Mouse (Mus musculus) lung, postnatal 0 days (tissue): Measurements from ENCODE around the gene Braf. TPM values are rescaled to one million over a fixed set of nuclear protein-coding genes. Genes with fewer than 3 reads are reported as not detected.

ENCODE experiments used
- ATAC-seq: fragments of 200-750 bp; cut with Nextera tagmentation; 2 replicates; pipeline ENCODE4 v1.8.0; 2017; ENCODE audit warnings: moderate library complexity
- DNase-seq: peaks from one replicate; pipeline ENCODE4 v3.0.0-alpha.2; 2016; ENCODE audit warnings: low spot score
- H3K27ac ChIP-seq: fragments of 300-500 bp; sonication (generic); 2 replicates; pipeline ENCODE4 v1.5.1; 2014; ENCODE audit warnings: antibody characterized with exemption, mild to moderate bottlenecking, low read length, mixed read lengths
- H3K27me3 ChIP-seq: fragments of 300-500 bp; sonication (generic); replicated peaks from 2 replicates; pipeline ENCODE4 v1.6.1; 2014; ENCODE audit warnings: low read length, mixed read lengths; ENCODE audit not compliant: insufficient read depth
- H3K36me3 ChIP-seq: fragments of 300-500 bp; sonication (generic); 2 replicates; pipeline ENCODE4 v1.6.1; 2014; ENCODE audit warnings: low read length, mixed read lengths; ENCODE audit not compliant: insufficient read depth
- H3K4me1 ChIP-seq: fragments of 300-500 bp; sonication (generic); 2 replicates; pipeline ENCODE4 v1.6.1; 2014; ENCODE audit warnings: antibody characterized with exemption, low read depth, low read length, mixed read lengths; ENCODE audit not compliant: insufficient read depth
- H3K4me2 ChIP-seq: fragments of 300-500 bp; sonication (generic); replicated peaks from 2 replicates; pipeline ENCODE4 v1.6.1; 2014; ENCODE audit warnings: low read depth, mild to moderate bottlenecking, low read length, moderate library complexity, mixed read lengths
- H3K4me3 ChIP-seq: fragments of 300-500 bp; sonication (generic); 2 replicates; pipeline ENCODE4 v1.5.1; 2014; ENCODE audit warnings: low read depth, low read length
- H3K9ac ChIP-seq: fragments of 300-500 bp; sonication (generic); replicated peaks from 2 replicates; pipeline ENCODE4 v1.6.1; 2014; ENCODE audit warnings: low read depth, mild to moderate bottlenecking
- H3K9me3 ChIP-seq: fragments of 300-500 bp; sonication (generic); 2 replicates; pipeline ENCODE4 v1.6.1; 2016; ENCODE audit warnings: low read length, mixed read lengths
- CTCF ChIP-seq: IDR thresholded peaks from 2 replicates; pipeline ENCODE4 v1.5.1; 2016; ENCODE audit warnings: antibody characterized with exemption, mild to moderate bottlenecking
- EP300 ChIP-seq: IDR thresholded peaks from 2 replicates; pipeline ENCODE4 v1.6.1; 2016; ENCODE audit warnings: antibody characterized with exemption, mild to moderate bottlenecking, control low read depth
- WGBS: fragments of 180-500 bp; shearing (Covaris S2); extraction: QIAGEN DNeasy Blood & Tissue Kit; methylation state at CpG from one replicate; pipeline ENCODE4 v1.1.7; 2014; 5-methylcytosine and 5-hydroxymethylcytosine counted together
- polyA plus RNA-seq: library from polyadenylated mRNA; unstranded; fragments of >200 nt; fragmentation: Nextera tagmentation; extraction: Ambion mirVana; gene quantifications from 2 replicates; pipeline ENCODE4 v1.2.1, GENCODE M21; 2015

Braf gene
- polyA plus RNA-seq, 1 experiment from 2014 or later = 8.1 TPM

DNA sequence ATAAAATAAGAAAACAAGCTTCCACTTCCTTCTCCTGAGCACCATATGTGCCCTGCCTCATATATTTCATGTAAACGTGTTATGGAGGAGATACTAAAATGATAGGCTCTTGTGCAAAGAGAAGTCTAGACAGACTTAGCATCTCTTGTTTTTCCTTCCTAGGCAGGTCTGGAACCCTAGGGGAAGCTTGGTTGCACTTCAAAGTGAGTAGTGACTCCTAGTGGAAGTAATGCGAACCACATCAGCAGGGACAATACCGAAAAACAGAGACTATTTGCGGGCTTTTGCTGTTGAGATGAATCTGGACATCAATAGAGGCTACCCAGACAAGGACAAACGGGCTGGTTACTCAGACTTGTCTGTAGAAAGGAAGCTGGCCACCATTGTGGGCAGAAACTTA, 157.7 kb downstream of the Braf start:
- no peaks in the 10 kb centered on the region for H3K9me3 ChIP-seq
- no peaks in the 10 kb centered on the region for H3K27me3 ChIP-seq
- TF ChIP-seq EP300 (no peak), CTCF (peak; percentile 92)
- 13% methylated on average over 5 of the region's 5 CpGs for WGBS
- H3K4me1 ChIP-seq = no peaks in the 10 kb centered on the region
- no peaks in the 10 kb centered on the region for H3K36me3 ChIP-seq
- H3K9ac ChIP-seq = no peak overlapping the region
- peak; percentile 31; the same call in 1 of the 2 replicates for ATAC-seq
- H3K4me2 ChIP-seq = no peak overlapping the region
- H3K27ac ChIP-seq = no peak overlapping the region
- H3K4me3 ChIP-seq = no peak overlapping the region
- peak; percentile 72 for DNase-seq

DNA sequence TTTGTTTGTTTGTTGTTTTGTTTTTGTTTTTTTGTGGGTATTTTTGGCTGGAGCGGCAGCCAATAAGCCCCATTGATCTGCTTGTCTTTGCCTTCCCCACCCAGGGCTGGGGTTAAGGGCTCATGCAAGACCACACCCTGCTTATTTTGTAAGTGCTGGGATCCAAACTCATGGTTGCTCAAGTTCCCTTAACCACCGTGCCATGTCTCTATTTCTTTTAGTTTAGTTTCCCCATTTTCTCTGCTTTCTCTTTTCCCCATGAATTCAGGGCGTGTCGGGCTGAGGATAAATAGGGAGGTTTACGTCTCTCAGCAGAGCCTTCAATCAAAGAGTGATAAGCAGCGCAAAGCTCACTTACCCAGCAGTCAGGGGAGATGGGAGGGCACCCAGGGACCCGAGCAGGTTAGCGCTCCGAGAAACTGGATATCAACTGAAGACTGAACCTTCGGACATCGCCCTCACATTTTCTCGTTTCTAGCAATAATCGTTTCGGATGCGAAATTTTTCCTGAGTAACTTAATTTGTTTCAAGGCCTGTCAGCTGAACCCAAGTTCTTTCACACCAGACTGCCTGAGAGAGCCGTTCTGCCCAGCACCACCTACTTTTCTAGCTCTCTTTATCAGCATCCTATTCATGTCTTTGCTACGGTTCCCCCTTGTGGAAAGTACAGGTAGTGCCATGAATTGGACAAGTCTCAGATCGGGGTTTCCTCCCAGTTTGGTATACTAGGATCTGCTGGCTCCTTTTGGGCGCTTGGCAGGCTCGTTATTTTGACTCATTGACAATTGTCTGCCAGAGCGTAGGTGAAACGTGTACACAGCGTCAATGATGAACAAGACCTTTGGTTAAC, 162.9 kb downstream of the Braf start:
- no peaks in the 10 kb centered on the region for H3K9me3 ChIP-seq
- H3K4me2 ChIP-seq = peak overlapping the region; percentile 25
- H3K9ac ChIP-seq = no peak overlapping the region
- ATAC-seq = peak; percentile 65
- no peak overlapping the region for H3K27ac ChIP-seq
- WGBS = 12% methylated on average over 23 of the region's 23 CpGs
- TF ChIP-seq CTCF (peak; percentile 94), EP300 (0 out of 2 replicates have a peak, but pooled peaks have one; percentile 16)
- H3K4me3 ChIP-seq = no peak overlapping the region
- no peaks in the 10 kb centered on the region for H3K27me3 ChIP-seq
- peak; percentile 94 for DNase-seq
- H3K36me3 ChIP-seq = no peaks in the 10 kb centered on the region
- peaks cover 8% of the 10 kb centered on the region; the same call in 1 of the 2 replicates for H3K4me1 ChIP-seq

DNA sequence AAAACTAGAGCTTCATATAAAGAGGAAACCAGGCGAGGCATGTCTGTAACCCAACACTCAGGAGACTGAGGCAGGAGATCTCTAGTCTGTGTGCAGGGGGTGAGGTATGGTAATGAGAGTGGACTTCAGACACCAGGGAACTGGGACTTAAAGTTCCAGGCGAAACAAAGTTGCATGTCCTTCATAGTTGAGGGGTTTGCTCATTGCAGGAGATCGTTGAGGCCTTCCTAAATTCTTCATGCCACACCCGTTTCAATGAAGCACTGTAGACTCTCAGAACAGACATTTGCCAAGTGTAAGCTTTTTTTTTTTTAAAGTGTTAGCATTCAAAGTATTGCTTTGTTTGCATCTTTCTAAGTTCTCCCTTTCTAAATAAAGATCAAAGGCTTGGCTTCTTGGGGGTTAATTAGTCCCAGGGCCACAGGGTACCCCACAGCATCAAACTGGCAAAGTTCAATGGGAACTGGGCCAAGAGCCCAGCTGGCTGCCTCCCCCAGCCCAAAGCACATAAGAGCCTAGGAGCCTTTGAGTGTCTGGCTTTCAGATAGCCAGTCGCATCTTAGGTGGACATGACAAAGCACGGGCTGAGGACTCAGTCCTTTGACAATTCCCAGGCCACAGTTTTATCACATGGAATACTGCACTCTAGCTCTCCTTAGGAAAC, 165.9 kb downstream of the Braf start:
- Histone ChIP-seq H3K4me1 (peaks cover 11% of the 10 kb centered on the region; the same call in 1 of the 2 replicates), H3K4me3 (no peak overlapping the region), H3K27ac (peak overlapping the region; percentile 14; the same call in 1 of the 2 replicates), H3K27me3 (no peaks in the 10 kb centered on the region), H3K9me3 (no peaks in the 10 kb centered on the region), H3K36me3 (no peaks in the 10 kb centered on the region), H3K9ac (no peak overlapping the region), H3K4me2 (no peak overlapping the region)
- DNase-seq (peak; percentile 62), ATAC-seq (peak; percentile 12)
- 36% methylated on average over 6 of the region's 6 CpGs for WGBS
- TF ChIP-seq CTCF = no peak
- peak; percentile 66 for TF ChIP-seq EP300

DNA sequence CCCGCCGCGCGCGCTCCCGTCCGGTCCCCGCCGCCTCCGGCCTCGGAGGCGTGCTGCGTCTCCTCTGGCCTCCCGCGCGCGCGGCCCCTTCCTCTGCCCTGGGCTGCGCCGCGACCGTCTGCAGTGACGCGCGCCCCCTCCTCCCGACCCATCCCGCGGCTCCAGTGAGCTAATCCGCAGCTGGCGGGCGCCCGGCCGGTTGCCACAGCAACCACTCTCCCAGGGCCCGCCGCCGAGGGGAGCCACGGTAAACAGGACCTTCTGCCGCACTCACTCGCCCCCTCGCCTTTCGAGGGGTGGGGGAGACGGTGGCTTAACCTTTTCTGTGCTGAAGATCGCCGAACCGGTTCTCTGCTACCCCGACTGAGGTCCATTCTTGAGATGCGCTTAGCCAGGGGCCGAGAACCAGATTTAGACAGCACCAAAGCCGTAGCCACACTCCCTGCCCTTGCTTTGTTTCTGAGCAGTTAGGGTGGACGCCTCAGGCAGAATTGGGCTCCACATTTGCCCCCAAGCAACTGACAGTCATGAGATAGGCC, 167.5 kb downstream of the Braf start, which contains the start of gene Dennd2a:
Gene Dennd2a, minus strand, starts transcription at position 145 of the 539 bp plus-strand sequence.
- ATAC-seq (peak; percentile 79), DNase-seq (peak; percentile 90)
- Histone ChIP-seq H3K4me2 (peak within 1 kb of the TSS; percentile 89), H3K9me3 (no peaks in the 10 kb centered on the region), H3K9ac (peak within 1 kb of the TSS; percentile 76), H3K4me1 (peaks cover 11% of the 10 kb centered on the region; the same call in 1 of the 2 replicates), H3K27ac (peak within 1 kb of the TSS; percentile 67), H3K4me3 (peak within 1 kb of the TSS; percentile 79), H3K27me3 (no peaks in the 10 kb centered on the region), H3K36me3 (no peaks in the 10 kb centered on the region)
- WGBS = 4% methylated on average over 35 of the region's 50 CpGs
- TF ChIP-seq EP300 (no peak), CTCF (no peak)

DNA sequence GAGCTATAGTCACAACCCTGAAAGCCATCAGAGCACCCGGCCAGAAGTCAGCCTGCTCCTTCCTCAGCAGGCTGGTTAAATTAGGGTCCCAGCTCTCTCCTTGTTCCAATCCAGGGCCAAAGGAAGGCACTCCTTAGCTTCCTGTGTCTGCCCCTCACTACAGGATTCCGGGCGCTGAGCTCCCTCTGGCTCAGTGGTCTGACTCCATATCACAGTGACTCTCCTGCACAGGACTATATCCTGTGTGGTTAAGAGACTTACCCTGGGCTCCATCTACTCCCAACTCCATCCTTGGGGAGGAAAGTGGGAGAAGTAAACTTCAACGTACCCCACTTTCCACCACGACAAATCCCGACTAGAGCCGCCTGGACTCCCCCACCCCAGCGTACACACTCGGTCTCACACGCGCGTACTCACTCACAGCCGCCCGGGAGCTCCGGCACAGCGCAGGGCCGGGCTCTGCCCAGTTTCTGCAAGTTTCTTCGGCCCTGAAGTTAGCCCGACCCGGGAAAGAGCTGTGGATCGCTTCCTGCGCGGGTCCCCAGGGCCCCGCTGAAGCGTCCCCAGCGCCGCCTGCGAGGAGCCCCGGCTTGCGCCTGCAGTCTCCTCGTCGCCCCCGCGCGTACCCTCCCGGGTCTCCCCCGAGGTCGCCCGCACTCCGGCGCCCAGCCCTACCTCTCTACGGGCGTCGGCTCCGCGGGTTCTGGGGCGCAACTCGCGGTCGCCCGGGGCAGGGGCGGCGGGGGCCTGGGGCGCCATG, 168.2 kb downstream of the Braf start:
- Histone ChIP-seq H3K4me1 (peaks cover 11% of the 10 kb centered on the region; the same call in 1 of the 2 replicates), H3K36me3 (no peaks in the 10 kb centered on the region), H3K27ac (peak overlapping the region; percentile 67), H3K4me3 (peak overlapping the region; percentile 79), H3K9me3 (no peaks in the 10 kb centered on the region), H3K4me2 (peak overlapping the region; percentile 89), H3K9ac (peak overlapping the region; percentile 76), H3K27me3 (no peaks in the 10 kb centered on the region)
- DNase-seq (peak; percentile 50), ATAC-seq (peak; percentile 51)
- no peak for TF ChIP-seq EP300
- TF ChIP-seq CTCF = no peak
- WGBS = 2% methylated on average over 45 of the region's 54 CpGs
